Mouse (Mus musculus): ENCODE measurements around the gene Clpb. TPM values are rescaled to one million over a fixed set of nuclear protein-coding genes. Genes with fewer than 3 reads are reported as not detected.

Gene Clpb
- polyA plus RNA-seq, 1 experiment = 3.1 TPM

DNA sequence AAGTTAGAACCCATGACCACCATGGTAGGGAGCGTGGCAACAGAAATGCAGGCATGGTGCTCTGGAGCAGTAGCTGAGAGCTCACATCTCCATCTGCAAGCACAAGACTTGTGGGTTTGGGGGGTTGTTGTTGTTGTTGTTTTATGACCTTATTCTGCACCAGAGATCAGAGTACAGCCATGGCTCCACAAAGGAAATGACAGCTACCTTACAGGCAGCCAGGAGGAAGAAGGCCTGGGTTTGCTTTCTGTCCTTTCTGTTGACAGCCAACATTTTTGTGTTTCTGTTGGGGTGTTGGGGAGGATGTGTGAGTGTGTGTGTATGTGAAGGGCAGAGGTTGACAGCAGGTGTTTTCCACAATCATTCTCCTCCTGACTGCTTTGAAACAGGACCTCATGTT, 71.9 kb downstream of the Clpb start:
- TF ChIP-seq GATA1 (IDR thresholded peaks at IDR 0.05; ENCODE audit: low read length) = no peak
- no peak for TF ChIP-seq TAL1 (IDR thresholded peaks at IDR 0.05; ENCODE audit: low read length)
- no peaks in the 10 kb centered on the region for H3K9me3 ChIP-seq (ENCODE audit: control insufficient read depth, low read length)
- no peaks in the 10 kb centered on the region for H3K36me3 ChIP-seq (ENCODE audit: control insufficient read depth)
- no peak overlapping the region for H3K4me3 ChIP-seq (replicated peaks)
- H3K4me1 ChIP-seq (ENCODE audit: control insufficient read depth) = peaks cover 10% of the 10 kb centered on the region
- H3K27me3 ChIP-seq (ENCODE audit: control insufficient read depth) = no peaks in the 10 kb centered on the region

DNA sequence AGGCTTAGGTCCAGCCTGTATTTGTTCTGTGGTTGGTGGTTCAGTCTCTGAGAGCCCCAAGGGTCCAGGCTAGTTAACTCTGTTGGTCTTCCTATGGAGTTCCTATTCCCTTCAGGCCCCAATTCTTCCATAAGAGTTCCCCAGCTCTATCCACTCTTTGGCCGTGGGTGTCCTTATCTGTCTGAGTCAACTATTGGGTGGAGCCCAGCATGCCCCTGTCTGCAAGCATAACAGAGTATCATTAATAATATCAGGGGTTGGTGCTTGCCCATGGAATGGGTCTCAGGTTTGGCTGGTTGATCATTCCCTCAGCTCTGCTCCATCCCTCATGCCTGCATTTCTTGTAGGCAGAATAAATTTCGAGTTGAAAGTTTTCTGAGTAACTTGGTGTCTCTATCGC, 74.3 kb downstream of the Clpb start:
- Histone ChIP-seq H3K36me3 (ENCODE audit: control insufficient read depth) (no peaks in the 10 kb centered on the region), H3K4me1 (ENCODE audit: control insufficient read depth) (peaks cover 10% of the 10 kb centered on the region), H3K4me3 (replicated peaks) (no peak overlapping the region), H3K9me3 (ENCODE audit: control insufficient read depth, low read length) (no peaks in the 10 kb centered on the region), H3K27me3 (ENCODE audit: control insufficient read depth) (no peaks in the 10 kb centered on the region)
- no peak for TF ChIP-seq TAL1 (IDR thresholded peaks at IDR 0.05; ENCODE audit: low read length)
- TF ChIP-seq GATA1 (IDR thresholded peaks at IDR 0.05; ENCODE audit: low read length) = no peak

DNA sequence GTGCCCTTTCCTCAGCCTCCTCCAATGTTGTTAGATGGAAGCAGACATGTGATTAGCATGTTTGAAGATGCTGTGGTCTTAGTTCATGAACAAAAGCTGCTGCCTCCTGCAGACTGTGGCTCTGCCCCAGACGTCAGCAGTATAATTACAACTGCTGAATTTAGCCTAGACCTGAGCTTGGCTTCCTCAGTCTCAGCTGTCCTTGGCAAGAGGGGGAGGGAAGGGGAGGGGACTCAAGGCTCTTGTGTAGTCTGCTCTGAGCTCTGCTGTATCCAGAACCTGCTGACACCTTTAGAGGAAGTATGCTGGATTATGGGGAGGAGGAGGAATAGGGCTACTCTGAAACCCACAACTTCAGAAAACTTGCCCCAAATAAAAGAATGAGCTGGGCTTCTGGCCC, 76.2 kb downstream of the Clpb start:
- no peaks in the 10 kb centered on the region for H3K9me3 ChIP-seq (ENCODE audit: control insufficient read depth, low read length)
- H3K4me3 ChIP-seq (replicated peaks) = no peak overlapping the region
- TF ChIP-seq TAL1 (IDR thresholded peaks at IDR 0.05; ENCODE audit: low read length) = no peak
- TF ChIP-seq GATA1 (IDR thresholded peaks at IDR 0.05; ENCODE audit: low read length) = no peak
- no peaks in the 10 kb centered on the region for H3K36me3 ChIP-seq (ENCODE audit: control insufficient read depth)
- no peaks in the 10 kb centered on the region for H3K27me3 ChIP-seq (ENCODE audit: control insufficient read depth)
- H3K4me1 ChIP-seq (ENCODE audit: control insufficient read depth) = peaks cover 10% of the 10 kb centered on the region

DNA sequence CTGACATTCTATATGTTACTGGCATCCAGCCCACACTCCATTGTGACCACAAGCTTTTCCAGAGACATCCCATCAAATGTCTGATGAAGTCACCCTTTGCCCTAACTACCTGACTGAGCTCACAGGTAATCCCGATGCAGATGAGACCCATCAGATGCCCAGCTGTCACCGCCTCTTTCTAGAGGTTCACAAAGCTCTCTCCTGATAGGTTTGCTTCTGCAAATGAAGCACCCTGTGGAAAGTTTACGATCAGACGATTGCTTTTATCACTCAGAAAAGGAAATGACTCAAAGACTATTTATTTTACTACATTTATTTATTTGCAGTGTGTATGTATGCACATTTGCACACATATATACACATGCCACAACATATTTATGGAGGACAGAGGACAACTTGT, 80.1 kb downstream of the Clpb start:
- no peak for TF ChIP-seq GATA1 (IDR thresholded peaks at IDR 0.05; ENCODE audit: low read length)
- no peak for TF ChIP-seq TAL1 (IDR thresholded peaks at IDR 0.05; ENCODE audit: low read length)
- H3K27me3 ChIP-seq (ENCODE audit: control insufficient read depth) = no peaks in the 10 kb centered on the region

GRCm38 (mm10) chr7:101746559-101747334, 83.3 kb downstream of the Clpb start:
- no peak for TF ChIP-seq GATA1 (IDR thresholded peaks at IDR 0.05; ENCODE audit: low read length)
- no peak for TF ChIP-seq TAL1 (IDR thresholded peaks at IDR 0.05; ENCODE audit: low read length)

More for the DNA sequence above, 80.1 kb downstream of the Clpb start:
- H3K4me3 ChIP-seq (replicated peaks) = no peak overlapping the region
- no peaks in the 10 kb centered on the region for H3K4me1 ChIP-seq (ENCODE audit: control insufficient read depth)
- H3K36me3 ChIP-seq (ENCODE audit: control insufficient read depth) = no peaks in the 10 kb centered on the region
- H3K9me3 ChIP-seq (ENCODE audit: control insufficient read depth, low read length) = no peaks in the 10 kb centered on the region

DNA sequence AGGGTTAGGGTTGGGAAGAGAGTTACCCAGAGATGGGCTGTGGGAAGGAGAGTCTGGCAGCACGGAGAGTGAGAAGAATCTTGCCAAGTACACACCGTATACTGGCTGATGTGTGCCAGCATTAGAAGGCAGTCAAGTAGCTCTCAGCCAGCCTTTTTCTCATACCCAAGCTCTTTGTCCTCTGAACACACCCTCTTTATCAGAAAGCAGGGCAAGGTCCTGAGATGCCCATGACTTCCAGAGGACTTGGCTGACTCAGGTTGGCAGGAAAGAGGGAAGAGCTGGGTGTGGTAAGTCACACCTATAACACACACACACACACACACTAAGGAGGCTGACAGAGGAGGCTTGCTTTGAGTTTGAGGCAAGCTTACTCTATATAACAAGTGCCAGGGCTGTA, 86.8 kb downstream of the Clpb start:
- Histone ChIP-seq H3K4me3 (replicated peaks) (no peak overlapping the region), H3K4me1 (ENCODE audit: control insufficient read depth) (no peaks in the 10 kb centered on the region), H3K27me3 (ENCODE audit: control insufficient read depth) (no peaks in the 10 kb centered on the region), H3K36me3 (ENCODE audit: control insufficient read depth) (peaks cover 6% of the 10 kb centered on the region), H3K9me3 (ENCODE audit: control insufficient read depth, low read length) (no peaks in the 10 kb centered on the region)
- no peak for TF ChIP-seq GATA1 (IDR thresholded peaks at IDR 0.05; ENCODE audit: low read length)

More at GRCm38 (mm10) chr7:101746559-101747334, 83.3 kb downstream of the Clpb start:
- Histone ChIP-seq H3K9me3 (ENCODE audit: control insufficient read depth, low read length) (no peaks in the 10 kb centered on the region), H3K4me3 (replicated peaks) (no peak overlapping the region), H3K4me1 (ENCODE audit: control insufficient read depth) (no peaks in the 10 kb centered on the region), H3K36me3 (ENCODE audit: control insufficient read depth) (no peaks in the 10 kb centered on the region; the same call in 1 of the 2 replicates), H3K27me3 (ENCODE audit: control insufficient read depth) (no peaks in the 10 kb centered on the region)

DNA sequence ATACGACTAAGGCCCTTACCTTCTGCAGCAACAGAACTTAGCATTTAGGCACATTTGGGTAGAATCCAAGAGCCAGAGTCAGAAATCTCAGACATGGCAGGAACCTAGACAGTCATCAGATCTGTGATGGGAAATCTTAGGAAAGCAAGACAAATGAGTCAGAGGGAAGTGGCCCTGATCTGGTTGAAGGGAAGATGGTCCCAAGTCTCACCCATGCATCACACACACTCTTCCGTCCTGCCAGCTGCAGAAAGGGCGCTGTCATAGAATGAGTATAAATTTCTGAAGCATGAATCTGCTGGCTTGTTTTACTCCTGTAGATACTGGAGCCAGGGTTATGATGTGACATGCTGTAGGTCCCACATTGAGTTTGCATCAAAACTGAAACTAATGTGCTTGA, 88.9 kb downstream of the Clpb start:
- H3K27me3 ChIP-seq (ENCODE audit: control insufficient read depth) = no peaks in the 10 kb centered on the region
- no peaks in the 10 kb centered on the region for H3K9me3 ChIP-seq (ENCODE audit: control insufficient read depth, low read length)
- peaks cover 6% of the 10 kb centered on the region for H3K36me3 ChIP-seq (ENCODE audit: control insufficient read depth)
- no peak for TF ChIP-seq TAL1 (IDR thresholded peaks at IDR 0.05; ENCODE audit: low read length)
- no peak for TF ChIP-seq GATA1 (IDR thresholded peaks at IDR 0.05; ENCODE audit: low read length)
- no peaks in the 10 kb centered on the region for H3K4me1 ChIP-seq (ENCODE audit: control insufficient read depth)
- no peak overlapping the region for H3K4me3 ChIP-seq (replicated peaks)

GRCm38 (mm10) chr7:101753492-101753891, 90.1 kb downstream of the Clpb start:
- no peak for TF ChIP-seq TAL1 (IDR thresholded peaks at IDR 0.05; ENCODE audit: low read length)
- TF ChIP-seq GATA1 (IDR thresholded peaks at IDR 0.05; ENCODE audit: low read length) = no peak

GRCm38 (mm10) chr7:101754416-101754815, 91.0 kb downstream of the Clpb start:
- H3K36me3 ChIP-seq (ENCODE audit: control insufficient read depth) = peaks cover 6% of the 10 kb centered on the region
- H3K27me3 ChIP-seq (ENCODE audit: control insufficient read depth) = no peaks in the 10 kb centered on the region
- H3K4me1 ChIP-seq (ENCODE audit: control insufficient read depth) = no peaks in the 10 kb centered on the region
- H3K4me3 ChIP-seq (replicated peaks) = no peak overlapping the region
- TF ChIP-seq TAL1 (IDR thresholded peaks at IDR 0.05; ENCODE audit: low read length) (no peak), GATA1 (IDR thresholded peaks at IDR 0.05; ENCODE audit: low read length) (no peak)
- H3K9me3 ChIP-seq (ENCODE audit: control insufficient read depth, low read length) = no peaks in the 10 kb centered on the region

More at GRCm38 (mm10) chr7:101753492-101753891, 90.1 kb downstream of the Clpb start:
- Histone ChIP-seq H3K4me1 (ENCODE audit: control insufficient read depth) (no peaks in the 10 kb centered on the region), H3K4me3 (replicated peaks) (no peak overlapping the region), H3K27me3 (ENCODE audit: control insufficient read depth) (no peaks in the 10 kb centered on the region), H3K36me3 (ENCODE audit: control insufficient read depth) (peaks cover 6% of the 10 kb centered on the region), H3K9me3 (ENCODE audit: control insufficient read depth, low read length) (no peaks in the 10 kb centered on the region)
